Mouse (Mus musculus) kidney, adult 2 months (tissue): ENCODE measurements around the gene Prkce.

Experiments
- CTCF ChIP-seq: fragments of 200-500 bp; conservative IDR thresholded peaks from 2 replicates; pipeline ENCODE4 v1.5.1; 2011; ENCODE audit warnings: low read depth, mild to moderate bottlenecking, control low read depth, low read length, moderate library complexity, mixed read lengths; ENCODE audit not compliant: insufficient read depth, insufficient read length
- POLR2A ChIP-seq: fragments of 200-500 bp; IDR thresholded peaks from one replicate; pipeline ENCODE4 v1.6.1; 2011; ENCODE audit warnings: low read depth, low read length, control low read depth

DNA sequence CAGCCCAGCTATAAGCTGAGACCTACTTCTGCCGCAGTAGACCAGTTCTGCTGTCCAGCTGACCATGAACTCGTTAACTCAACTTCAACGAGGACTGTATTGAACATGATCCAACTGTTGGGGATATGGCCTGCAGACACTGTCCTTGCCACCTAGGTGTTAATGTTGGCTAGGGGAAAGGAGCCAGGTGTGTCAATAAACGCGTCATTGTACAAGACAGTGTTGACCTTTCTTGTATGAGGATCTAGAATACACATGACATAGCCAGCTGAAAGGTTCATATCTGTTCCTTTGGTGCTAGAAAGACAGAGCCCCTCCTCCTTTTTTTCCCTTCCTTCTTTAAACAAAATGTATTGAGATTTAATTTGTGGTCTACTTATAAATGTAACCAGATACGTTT, 251.6 kb downstream of the Prkce start:
- TF ChIP-seq CTCF (no peak), POLR2A (no peak)
